Mouse (Mus musculus) layer of hippocampus, adult 18-20 months (tissue): ENCODE measurements at regions not wholly inside any gene's neighbourhood (a gene's known extent, or its start where the extent isn't known, plus 50 kb on each side); places are given as distances from the start of the nearest gene placed in this dataset.

Experiments used
- DNase-seq, 2 experiments: peaks; one replicate each; pipeline ENCODE4 v3.0.0; 2022; ENCODE audit warnings: low spot score in 2 of 2

DNA sequence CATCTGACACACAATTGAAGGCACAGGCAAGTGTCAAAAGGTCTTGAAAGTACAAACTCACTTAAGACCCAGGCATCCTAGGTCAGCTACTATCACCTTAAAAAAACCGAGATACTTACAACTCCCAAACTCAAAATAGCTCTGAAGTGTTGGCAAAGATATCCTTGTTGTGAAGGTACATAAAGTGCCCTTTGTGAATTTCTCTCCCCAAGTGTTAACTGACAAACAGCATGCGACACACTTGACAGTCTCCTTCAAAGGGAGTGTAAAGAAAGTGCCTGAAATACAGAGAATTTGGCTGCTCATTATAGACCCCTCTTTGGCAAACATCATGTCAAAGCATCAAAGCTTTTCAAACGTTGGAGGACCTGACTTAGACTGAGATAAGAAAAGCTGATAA lies 2634.2 kb downstream of the 9330182O14Rik start:
- DNase-seq, result no peak

DNA sequence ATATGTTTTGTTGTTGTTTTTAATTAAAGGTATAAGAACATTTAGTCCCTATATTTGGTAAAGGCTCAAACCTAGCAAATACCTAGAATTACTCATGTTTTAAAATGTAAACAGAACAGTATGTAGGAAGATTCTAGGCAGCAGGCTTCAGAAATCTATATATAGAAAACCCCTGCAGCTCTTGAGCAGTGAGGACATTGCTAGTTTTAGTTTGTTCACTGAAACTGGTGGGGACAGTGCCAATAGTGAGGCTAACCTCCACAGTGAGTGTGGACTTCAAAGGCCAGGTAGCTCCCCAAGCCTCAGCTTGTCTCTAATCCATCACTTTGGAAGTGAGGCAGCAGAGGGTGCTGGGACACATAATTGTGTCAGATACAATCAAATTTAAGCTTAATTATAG lies 2645.7 kb downstream of the 9330182O14Rik start:
- no peak for DNase-seq

DNA sequence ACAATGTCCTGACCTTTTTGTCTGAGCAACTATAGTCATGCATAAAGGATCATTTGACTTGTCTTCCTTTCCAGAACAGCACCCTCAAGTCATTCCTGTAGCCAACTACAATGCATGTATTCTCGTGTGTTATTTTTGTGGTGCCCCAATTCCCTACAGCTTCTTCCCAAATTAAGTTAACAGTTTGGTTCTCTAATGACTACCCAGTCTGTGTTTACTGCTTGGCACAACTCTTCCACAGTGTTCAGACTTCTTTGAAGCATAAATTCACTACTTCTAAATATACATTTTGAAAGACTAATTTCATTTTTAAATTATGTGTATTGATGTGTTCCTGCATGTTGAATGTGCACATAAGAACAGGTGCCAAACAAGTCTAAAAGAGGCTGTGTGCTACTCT lies 2667.1 kb downstream of the 9330182O14Rik start:
- no peak for DNase-seq

DNA sequence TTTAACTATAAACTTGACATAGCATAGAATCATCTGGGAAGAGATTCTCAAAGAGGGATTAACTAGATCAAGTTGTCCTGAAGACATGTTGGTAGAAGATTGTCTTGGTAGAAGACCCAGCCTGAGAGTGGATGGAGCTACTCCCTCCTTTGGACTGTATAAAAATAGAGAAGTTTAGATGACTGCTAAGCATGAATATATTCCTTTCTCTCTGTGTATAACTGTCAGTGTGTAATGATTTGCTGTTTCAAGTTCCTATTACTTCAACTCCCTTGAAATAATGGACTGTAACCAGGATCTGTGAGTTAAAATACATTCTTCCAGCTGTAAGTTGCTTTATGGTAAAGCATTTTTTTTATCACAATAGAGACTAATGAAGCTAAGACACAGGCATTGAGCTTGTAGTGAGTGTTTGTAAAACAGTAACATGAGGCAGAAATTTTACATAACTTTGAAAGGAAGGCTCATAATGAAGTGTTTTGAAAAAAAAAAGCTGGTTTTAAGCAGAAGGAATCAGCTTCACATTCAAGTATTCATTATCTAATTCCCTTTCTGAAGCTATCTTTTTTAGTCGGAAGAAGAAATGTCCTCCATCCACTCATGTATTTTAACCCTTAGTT lies 2676.8 kb downstream of the 9330182O14Rik start:
- DNase-seq, result no peak

DNA sequence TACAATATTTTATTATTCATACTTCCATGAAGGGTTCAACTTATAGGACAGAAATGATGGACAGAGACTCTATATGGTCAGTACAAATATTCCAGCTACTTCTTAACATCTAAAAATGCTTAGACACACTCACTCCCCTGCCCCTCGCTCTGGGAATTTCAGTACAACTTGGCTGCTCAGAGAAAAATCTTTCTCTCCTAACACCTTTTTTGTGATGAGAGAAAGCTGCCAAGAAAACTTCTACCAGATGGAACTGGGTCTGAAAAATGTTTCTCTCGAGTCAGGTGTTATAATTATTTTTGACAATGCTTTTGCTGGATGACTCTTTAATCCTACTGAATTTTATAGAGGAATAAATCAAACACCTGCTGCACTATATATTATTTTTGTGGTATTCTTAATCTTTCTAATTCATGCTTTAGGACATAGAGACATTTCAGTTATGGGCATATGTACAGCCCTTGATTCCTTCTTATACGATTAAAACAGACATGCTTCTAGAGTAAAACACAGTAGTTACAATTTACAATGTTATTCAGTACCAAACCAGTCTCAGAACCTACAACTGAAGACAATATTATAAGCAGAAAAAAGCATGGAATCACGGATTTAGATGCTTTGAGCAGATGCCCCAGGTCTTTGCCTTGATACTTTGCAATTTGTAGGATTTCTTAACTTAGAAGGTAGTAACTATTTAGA lies 2681.0 kb downstream of the 9330182O14Rik start:
- DNase-seq, result no peak

DNA sequence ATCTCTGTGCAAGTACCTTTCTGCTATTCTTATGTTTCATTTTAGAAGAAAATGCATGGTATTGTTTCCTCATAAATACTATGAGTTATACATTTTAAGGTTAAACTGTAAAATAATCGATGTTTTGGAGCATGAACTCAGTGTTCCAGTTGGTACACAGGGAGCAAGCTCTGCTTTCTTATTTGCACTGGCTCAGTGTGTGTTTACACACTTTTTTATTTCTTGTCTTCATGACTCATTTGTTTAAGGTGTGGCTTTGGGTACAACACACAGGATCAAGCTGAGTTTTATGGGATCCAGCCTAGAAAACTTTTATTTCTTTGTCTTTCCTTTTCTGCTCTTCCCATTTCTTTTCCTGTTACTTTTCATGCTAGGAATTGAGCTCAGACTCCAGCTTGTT lies 2704.7 kb downstream of the 9330182O14Rik start:
- no peak for DNase-seq

DNA sequence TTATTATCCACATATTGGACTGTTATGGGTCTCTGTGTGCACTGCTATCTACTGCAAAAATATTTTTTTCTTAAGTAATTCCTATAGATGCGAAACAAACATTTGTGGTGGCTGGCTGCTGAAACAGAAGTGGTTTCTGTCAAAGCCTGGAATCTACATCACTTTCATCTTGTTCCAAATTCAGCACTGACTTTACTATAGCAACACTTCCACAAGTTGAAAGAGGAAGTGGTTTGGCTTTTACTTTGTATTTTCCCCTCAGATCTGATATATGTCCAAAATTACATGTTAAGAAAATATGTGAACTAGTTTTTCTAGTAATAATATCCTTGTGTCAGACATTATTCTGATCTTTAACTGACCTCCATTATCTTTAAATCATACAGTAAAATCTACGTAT lies 2715.8 kb downstream of the 9330182O14Rik start:
- DNase-seq, result no peak

DNA sequence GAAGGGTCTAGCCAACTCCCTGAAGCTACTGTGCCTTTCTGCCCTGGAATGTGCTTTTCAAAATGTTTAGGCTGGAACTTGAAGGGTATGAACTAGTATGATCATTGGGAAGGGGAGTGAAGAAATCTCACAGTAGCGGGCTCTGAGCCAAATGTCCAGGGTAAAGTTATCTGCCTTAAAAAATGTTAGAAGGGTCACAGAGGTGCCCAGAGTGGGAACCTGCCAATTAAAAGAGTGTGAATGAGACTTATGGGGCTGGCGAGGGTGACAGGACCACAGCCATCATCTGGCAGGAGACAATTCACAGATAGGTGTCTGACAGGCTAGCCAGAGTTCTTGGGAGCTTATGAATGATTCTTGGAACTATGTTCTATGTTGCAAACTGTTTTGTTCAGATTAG lies 2738.3 kb downstream of the 9330182O14Rik start:
- DNase-seq, result no peak

DNA sequence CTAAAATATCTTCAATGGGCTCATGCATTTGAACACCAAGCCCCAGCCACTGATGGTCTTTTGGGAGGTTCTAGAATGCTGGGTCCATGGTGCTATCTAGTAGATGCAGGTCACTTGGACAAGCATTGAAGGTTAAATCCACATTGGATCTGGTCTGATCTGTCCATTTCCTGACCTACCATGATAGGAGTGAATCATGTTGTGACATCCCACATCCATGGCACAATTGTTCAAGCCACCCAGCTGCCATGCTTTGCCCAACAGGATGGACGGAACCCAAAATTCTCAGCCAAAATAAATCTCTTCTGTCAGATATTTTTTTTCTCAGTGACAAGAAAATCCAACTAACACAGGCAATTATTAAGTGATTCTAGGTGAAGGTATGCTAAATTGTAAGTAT lies 2760.4 kb downstream of the 9330182O14Rik start:
- no peak for DNase-seq

DNA sequence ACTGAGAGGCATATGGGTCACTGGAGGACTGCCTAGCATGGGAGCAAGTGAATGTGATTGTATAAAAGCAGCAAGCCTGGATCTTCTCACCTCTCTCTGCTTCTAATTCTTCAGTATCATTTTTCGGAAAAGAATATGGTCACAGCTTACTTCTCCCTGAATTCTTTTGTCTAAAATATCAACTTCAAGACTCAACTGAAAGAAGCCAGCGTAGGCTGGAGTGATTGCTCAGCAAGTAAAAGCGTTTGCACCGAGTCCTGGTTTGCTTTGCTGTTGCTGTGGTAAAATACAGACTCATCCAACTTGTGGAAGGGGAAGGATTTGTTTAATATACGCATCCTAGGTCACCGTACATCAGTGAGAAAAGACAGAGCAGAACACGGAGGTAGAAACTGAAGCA lies 2765.9 kb downstream of the 9330182O14Rik start:
- DNase-seq, result no peak

DNA sequence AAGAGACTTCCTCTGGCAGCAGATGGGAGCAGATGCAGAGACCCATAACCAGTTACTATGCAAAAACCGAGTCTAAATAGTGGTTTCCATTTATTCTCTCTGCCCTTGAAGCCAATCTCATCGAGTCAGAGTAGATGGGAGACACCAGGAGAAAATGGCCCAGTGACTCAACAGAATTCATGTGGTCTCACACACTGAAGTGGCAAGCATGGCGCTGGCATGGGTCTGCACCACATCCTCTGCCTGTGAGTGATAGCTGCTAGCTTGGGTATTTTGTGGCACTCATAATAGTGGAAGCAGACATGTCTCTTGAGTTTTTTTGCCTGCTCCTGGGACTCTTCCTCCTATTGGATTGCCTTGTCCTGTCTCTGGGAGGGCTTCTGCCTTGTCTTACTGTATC lies 2767.6 kb downstream of the 9330182O14Rik start:
- DNase-seq, result no peak

DNA sequence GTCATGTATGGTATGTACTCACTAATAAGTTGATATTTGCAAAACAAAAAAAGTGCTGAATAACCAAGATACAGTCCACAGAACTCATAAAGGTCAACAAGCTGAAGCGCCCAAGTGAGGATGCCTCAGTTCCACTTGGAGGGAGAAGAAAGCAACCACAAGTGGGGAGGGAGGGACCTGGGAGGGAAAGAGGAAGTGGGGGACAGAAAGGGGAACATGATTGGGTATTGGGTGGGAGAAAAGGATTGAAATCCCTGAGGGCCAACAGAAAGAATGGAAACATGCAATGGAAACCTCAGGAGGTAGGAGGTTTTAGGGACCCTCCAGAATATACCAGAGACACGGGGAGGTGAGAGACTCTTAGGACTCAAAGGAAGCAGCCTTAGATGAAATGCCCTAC lies 2777.2 kb downstream of the 9330182O14Rik start:
- no peak for DNase-seq

DNA sequence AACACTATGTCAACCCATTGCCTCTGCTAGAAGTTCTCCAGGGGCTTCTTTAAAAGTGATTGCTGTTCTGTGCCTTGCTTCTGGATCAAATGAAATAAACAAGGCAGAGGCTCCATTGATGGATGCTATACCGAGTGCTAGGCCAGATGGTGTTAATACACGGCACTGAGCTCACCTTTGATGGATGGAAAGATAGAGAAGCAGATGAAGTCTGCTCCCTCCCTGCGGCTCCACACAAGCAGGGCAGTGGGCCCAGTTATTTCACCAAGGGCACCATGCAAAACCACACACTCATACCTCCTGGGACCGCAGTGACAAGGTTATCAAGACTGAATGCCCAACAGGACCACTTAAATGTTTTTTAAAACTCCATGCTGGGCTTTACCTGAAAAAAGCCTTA lies 2778.7 kb downstream of the 9330182O14Rik start:
- DNase-seq, result no peak

DNA sequence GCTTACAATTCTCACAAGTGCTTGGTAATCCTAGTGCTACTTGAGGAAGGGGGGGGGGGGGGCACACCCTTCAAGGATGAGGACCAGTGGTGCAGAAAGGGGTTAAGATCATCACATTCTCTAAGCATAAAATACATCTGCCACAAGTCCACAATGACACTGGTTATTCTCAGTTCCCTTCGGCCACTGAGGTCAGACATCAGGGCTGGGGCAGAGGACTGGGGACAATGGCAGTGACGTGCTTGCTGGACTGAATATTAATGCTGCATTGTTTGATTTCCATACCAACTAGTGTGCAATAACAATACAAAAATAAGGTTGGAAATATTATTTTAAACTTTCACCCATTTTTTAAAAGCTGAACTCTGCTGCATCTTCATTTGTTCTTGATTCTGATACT lies 2779.1 kb downstream of the 9330182O14Rik start:
- no peak for DNase-seq

DNA sequence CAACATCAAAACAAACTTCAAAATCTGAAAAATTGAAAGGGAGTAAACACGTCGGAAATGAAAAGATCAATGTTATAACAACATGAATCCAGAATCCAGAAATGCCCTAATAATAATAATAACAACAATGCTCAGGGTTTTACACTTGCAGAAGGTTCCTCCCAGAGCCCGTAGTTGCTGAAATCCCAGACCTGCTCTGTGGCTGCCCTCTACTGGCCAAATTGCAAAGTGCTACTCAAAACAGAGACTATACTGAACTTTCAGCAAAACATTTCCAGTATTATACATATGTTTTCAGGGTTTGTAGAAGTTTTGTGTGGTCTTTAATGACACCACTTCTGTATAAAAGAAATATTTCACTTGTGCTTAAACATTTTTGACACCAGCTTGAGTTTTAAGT lies 2779.9 kb downstream of the 9330182O14Rik start:
- DNase-seq, result peak; percentile 35 to 84

DNA sequence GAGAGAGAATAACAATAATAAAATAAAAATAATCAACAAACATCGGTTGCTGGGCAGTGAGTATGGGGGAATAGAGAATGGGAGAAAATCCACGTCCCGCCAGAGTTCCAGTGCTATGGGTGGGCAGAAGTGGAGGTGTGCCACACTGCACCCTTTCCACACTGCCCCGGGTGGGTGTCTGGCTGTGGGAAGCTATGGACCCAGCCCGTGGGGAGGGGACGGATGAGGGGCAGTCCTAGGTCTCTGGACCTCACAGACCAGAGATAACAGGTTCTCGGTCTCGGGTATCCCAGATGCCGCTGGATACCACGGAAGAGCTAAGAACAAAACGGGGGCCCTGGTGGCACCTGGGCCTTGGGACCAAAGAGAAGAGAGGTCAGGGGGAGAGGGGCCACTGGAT lies 2781.0 kb downstream of the 9330182O14Rik start:
- DNase-seq, result no peak

DNA sequence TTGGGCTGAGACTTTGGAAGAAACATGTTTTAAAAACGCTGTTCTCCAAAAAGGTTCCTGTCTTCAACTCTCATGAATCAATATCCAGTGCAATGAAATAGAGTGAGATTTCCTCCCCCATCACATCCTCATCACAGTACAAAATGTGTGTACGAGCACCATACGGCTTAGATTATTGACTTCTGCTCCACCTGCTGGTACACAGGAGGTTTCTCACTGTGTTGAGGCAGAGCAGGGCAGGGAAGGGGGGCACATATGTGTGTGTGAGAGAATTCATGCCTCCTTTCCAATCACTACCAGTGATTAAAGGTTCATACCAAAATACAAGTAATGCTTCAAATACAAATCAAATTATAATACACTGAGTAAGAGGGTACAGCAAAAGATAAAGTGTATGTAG lies 2787.5 kb downstream of the 9330182O14Rik start:
- DNase-seq, result peak in 1 of 2 experiments; percentile 23

DNA sequence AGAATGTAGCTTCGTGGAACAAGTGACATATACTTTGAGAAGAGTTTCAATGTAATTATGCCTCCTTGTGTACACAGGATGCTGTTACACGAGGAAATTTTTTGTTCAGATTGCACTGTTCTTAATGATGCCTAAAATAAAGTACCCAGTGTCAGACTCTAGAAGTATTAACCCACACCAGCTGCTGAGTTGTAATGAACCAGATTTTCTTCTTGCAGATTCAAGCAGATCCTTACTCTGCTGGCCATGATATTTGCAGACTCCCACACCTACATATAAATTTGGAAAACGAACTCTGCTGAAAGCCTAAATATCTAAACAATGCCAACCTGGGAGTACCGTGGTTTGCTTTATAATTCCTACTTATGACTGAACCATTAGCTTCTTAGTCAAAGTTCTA lies 2794.2 kb downstream of the 9330182O14Rik start:
- peak in 1 of 2 experiments; percentile 51 for DNase-seq

DNA sequence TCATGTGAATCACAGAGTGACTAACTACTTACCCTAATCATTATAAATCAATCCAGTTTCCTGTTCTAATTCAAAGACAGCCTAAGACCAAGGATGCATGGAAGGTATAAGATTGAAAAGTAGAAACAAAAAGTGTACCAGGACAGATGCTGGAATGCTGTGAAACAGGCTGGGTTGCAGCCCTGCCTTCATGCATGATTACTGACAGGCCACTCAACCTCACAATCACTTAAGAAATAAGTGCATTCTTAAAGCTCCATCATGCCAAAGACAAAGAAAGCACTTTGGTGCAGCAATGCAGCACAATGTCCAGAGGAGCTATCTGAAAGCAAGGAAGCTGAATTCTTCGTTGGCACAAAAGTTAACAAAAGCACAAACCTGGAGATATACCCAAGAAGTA lies 2810.4 kb downstream of the 9330182O14Rik start:
- no peak for DNase-seq

DNA sequence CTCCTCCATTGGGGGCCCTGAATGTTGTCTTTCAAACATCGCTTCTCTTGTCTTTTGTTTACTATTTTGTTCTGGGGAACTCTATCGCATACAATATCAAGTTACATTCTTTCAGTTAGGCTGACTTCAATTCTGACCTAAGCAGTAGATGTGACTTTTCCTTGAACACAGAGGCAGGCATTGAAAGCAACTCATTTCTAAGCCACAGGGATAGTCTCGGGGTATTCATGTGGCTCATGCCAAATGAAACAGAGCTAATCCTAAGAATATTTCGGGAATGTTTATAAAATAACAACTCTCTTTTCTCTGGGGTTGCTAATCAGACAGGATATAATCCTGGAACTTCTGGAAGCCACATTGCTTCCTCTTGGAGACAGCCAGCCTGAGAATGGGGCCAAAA lies 2821.0 kb downstream of the 9330182O14Rik start:
- no peak for DNase-seq

DNA sequence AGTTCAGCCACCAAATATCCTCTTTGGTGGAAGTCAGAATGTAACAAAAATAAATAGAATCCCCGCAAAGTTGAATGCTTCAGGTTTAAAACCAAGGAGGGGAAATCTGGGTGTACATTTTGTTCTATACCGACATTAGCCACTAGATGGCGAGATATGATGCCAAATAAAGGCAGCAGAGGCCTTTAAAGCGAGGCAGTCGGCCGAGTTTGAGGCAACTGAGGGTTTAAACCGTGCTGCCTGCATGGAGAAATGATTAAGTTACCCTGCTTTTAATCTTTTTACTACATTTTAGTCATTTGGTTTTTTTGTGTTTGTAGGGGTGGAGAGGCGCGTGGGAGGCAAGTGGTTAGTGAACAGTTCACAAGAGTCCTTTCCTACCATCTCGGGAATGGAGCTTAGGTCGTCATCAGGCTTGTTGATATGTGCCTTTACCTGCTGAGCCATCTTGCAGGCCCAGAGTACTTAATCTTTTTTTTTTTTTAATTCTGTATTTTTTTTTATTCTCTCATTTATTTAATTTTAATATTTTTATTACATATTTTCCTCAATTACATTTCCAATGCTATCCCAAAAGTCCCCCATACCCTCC lies 2828.7 kb downstream of the 9330182O14Rik start:
- DNase-seq, result peak; percentile 47 to 89

DNA sequence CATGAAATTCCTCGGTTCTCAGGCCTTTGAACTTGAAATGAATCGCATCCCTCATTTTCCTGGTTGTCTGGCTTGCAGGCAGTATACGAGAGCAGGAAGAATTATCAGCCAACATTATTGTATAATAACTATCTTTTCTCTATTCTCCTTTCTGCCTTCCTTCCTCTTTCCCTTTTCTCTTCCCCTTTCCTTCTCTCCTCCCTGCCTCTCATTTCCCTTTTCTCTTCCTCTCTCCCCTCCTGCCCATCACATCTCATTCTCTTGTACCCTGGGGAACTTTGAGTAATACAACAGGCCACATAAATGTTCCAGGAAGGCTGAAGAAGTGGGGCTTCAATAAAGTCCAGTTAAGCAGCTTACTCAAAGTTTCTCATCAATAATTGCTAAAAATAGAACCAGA lies 2831.1 kb downstream of the 9330182O14Rik start:
- DNase-seq, result no peak
